Mouse (Mus musculus) kidney, embryonic 14.5 days (tissue): ENCODE data around the gene Fam71e1. TPM values are rescaled to one million over a fixed set of nuclear protein-coding genes. Genes with fewer than 3 reads are reported as not detected.

Experiments used
- ATAC-seq: fragments of 200-750 bp; cut with Nextera tagmentation; 2 replicates; pipeline ENCODE4 v1.8.0; 2017; ENCODE audit warnings: moderate number of reproducible peaks, mild to moderate bottlenecking, moderate TSS enrichment, moderate library complexity; ENCODE audit not compliant: low FRiP score, low TSS enrichment
- H3K27ac ChIP-seq: fragments of 300-500 bp; sonication (generic); 2 replicates; pipeline ENCODE4 v1.5.1; 2014; ENCODE audit warnings: low read depth, mild to moderate bottlenecking, low read length, moderate library complexity, mixed read lengths
- H3K27me3 ChIP-seq: fragments of 300-500 bp; sonication (generic); 2 replicates; pipeline ENCODE4 v1.6.1; 2014; ENCODE audit warnings: mild to moderate bottlenecking, low read length; ENCODE audit not compliant: control insufficient read depth, insufficient read depth
- H3K36me3 ChIP-seq: fragments of 300-500 bp; sonication (generic); 2 replicates; pipeline ENCODE4 v1.6.1; 2014; ENCODE audit warnings: low read length, mixed read lengths; ENCODE audit not compliant: control insufficient read depth, insufficient read depth
- H3K4me1 ChIP-seq: fragments of 300-500 bp; sonication (generic); 2 replicates; pipeline ENCODE4 v1.6.1; 2014; ENCODE audit warnings: low read length, mixed read lengths; ENCODE audit not compliant: control insufficient read depth, insufficient read depth
- H3K4me2 ChIP-seq: fragments of 300-500 bp; sonication (generic); replicated peaks from 2 replicates; pipeline ENCODE4 v1.6.1; 2014; ENCODE audit warnings: low read depth, mild to moderate bottlenecking, low read length
- H3K4me3 ChIP-seq: fragments of 300-500 bp; sonication (generic); 2 replicates; pipeline ENCODE4 v1.5.1; 2014; ENCODE audit warnings: mild to moderate bottlenecking, low read length
- H3K9ac ChIP-seq: fragments of 300-500 bp; sonication (generic); 2 replicates; pipeline ENCODE4 v1.6.1; 2014; ENCODE audit warnings: low read depth, mild to moderate bottlenecking, low read length, moderate library complexity
- H3K9me3 ChIP-seq: fragments of 300-500 bp; sonication (generic); 2 replicates; pipeline ENCODE4 v1.6.1; 2016; ENCODE audit warnings: low read length; ENCODE audit not compliant: control insufficient read depth
- WGBS: fragments of 180-500 bp; shearing (Covaris S2); extraction: QIAGEN DNeasy Blood & Tissue Kit; methylation state at CpG from one replicate; pipeline ENCODE4 v1.1.7; 2014; 5-methylcytosine and 5-hydroxymethylcytosine counted together
- polyA plus RNA-seq: library from polyadenylated mRNA; unstranded; fragments of >200 nt; fragmentation: Nextera tagmentation; extraction: Ambion mirVana; gene quantifications from 2 replicates; pipeline ENCODE4 v1.2.1, GENCODE M21; 2014

Gene Fam71e1
- polyA plus RNA-seq, 1 experiment from 2014 or later = 16.6 TPM

DNA sequence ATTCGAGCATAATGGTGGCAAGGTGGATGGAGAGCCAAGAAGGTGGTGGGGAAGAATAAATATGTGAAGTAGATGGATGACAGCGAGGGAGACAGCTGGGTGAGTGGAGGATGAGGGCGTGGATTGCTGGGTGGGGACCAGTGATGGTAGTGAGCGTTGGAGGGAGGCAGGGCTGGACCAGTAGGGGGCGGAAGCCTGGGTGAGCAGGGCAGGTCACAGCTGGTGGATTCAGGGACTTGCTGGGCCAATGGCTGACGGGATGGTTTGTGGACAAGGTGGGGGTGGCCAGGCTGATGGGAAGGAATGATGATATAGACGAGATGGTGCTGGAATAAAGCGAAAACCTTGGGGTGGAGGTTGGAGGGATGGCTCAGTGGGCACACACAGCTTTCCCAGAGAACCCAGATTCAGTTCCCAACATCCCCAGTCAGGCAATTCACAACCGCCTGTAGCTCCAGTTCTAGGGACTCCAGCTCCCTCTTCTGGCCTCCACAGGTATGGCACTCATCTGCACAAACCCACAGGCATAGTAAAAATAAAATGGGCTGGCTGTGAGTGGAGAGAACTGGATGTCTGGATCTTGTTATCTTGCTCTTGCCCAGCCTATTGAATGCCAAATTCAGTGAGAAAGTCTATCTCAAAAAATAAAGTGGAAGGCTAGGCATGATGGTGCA, 23.0 kb downstream of the Fam71e1 start:
- WGBS = 69% methylated on average over 9 of the region's 9 CpGs
- H3K27me3 ChIP-seq = peaks cover 21% of the 10 kb centered on the region
- no peak overlapping the region for H3K9ac ChIP-seq

DNA sequence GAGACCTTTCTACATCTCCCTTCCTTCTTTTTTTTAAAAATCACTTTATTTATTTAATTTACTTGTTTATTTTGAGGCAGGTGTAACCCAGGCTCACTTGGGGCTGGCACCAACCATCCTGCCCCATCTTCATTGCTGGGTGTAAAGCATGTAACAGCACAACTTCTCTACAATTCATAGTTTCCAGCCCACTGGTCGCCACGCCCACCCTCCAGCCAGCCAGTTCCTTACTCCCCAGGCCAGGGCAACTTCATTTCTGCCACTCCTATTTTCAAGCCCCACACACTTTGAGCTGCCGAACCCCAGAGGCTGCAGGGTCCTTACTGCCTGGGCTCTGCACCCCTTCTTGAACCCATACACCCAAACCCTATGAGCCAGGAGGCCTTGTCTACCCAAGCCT, 24.6 kb downstream of the Fam71e1 start:
- no peak overlapping the region for H3K9ac ChIP-seq
- WGBS = 73% methylated on average over 3 of the region's 3 CpGs
- no peaks in the 10 kb centered on the region; the same call in 1 of the 2 replicates for H3K4me1 ChIP-seq
- no peak for ATAC-seq
- H3K27me3 ChIP-seq = peaks cover 25% of the 10 kb centered on the region
- H3K4me3 ChIP-seq = no peak overlapping the region
- no peaks in the 10 kb centered on the region for H3K36me3 ChIP-seq
- H3K4me2 ChIP-seq = no peak overlapping the region
- no peak overlapping the region for H3K27ac ChIP-seq
- H3K9me3 ChIP-seq = no peaks in the 10 kb centered on the region

More for the DNA sequence above, 23.0 kb downstream of the Fam71e1 start:
- H3K4me3 ChIP-seq = no peak overlapping the region
- H3K4me1 ChIP-seq = no peaks in the 10 kb centered on the region
- no peaks in the 10 kb centered on the region for H3K36me3 ChIP-seq
- no peak overlapping the region for H3K27ac ChIP-seq
- no peak overlapping the region for H3K4me2 ChIP-seq
- no peaks in the 10 kb centered on the region for H3K9me3 ChIP-seq
- ATAC-seq = no peak

DNA sequence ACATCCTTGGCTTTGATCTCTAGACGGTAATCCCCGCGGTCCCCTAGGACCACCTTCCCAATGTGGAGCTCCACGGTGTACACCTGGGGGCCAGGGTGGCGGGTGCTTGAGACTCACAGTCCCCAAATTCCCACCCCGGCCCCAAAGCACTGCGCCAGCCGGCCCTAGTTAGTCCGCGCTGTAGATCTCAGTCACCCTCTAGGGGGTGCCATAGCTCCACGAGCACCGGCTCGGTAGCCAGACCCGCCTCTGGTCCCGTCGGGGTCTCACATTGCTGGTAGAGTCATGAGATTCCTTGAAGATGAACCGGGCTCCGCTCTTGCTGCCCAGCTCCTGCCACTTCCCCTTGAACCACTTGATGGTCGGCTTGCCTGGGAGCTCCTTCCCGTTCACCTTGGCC, 25.3 kb downstream of the Fam71e1 start:
- no peaks in the 10 kb centered on the region for H3K9me3 ChIP-seq
- H3K4me2 ChIP-seq = peak overlapping the region; percentile 31
- ATAC-seq = no peak
- no peaks in the 10 kb centered on the region for H3K36me3 ChIP-seq
- peaks cover 25% of the 10 kb centered on the region for H3K27me3 ChIP-seq
- H3K9ac ChIP-seq = no peak overlapping the region
- H3K27ac ChIP-seq = no peak overlapping the region
- no peak overlapping the region for H3K4me3 ChIP-seq
- no peaks in the 10 kb centered on the region; the same call in 1 of the 2 replicates for H3K4me1 ChIP-seq
- WGBS = 3% methylated on average over 20 of the region's 20 CpGs

DNA sequence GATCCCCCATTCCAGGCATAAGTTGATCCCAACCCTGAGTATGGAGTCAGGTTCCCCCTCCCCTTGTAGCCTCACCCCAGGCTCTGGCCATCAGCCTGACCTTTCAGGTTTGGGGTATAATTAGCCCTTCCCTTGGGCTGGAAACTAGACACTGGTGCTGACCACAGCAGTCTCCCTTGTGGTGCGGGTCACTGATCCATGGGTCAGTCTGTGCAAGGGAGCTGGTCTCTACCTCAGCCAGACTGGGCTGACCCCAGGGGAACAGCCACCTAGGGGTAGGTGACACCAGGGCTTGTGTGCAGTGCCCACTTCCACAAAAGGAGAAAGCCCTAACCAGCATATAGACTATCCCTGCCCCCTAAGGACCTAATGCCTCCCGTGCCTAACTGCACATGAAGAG, 26.7 kb downstream of the Fam71e1 start:
- Histone ChIP-seq H3K27ac (no peak overlapping the region), H3K9me3 (no peaks in the 10 kb centered on the region), H3K4me2 (no peak overlapping the region), H3K36me3 (no peaks in the 10 kb centered on the region), H3K9ac (no peak overlapping the region), H3K4me1 (peaks cover 5% of the 10 kb centered on the region; the same call in 1 of the 2 replicates), H3K27me3 (peaks cover 29% of the 10 kb centered on the region), H3K4me3 (no peak overlapping the region)
- 82% methylated on average over 2 of the region's 2 CpGs for WGBS
- ATAC-seq = no peak

DNA sequence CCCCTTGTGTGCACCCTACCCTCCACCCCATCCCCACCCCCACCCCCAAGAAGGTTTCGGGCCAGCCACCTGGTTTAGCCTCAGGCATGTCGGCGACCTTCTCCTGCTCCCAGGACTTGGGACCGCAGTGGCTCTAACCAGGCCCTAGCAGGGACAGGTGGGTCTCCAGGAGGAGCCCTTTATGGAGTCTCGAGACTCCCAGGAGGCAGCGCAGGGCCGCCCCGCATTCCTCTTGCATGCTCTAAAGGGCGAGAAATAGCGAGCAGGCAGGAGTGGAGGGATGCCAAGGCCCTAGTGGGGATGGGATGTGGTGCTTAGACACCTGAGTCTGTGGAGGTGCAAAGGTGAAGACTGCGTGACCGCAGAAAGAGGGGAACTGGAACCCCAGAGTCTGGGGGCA, 28.1 kb downstream of the Fam71e1 start, which contains the start of gene Mybpc2:
Gene Mybpc2 (minus strand): TSS at position 155 of the 400 bp plus-strand sequence.
- peak within 1 kb of the TSS; percentile 22; the same call in 1 of the 2 replicates for H3K4me2 ChIP-seq
- no peak within 1 kb of the TSS; the same call in 1 of the 2 replicates for H3K9ac ChIP-seq
- ATAC-seq = no peak
- H3K4me1 ChIP-seq = peaks cover 6% of the 10 kb centered on the region; the same call in 1 of the 2 replicates
- H3K27ac ChIP-seq = no peak within 1 kb of the TSS
- no peaks in the 10 kb centered on the region for H3K36me3 ChIP-seq
- no peaks in the 10 kb centered on the region for H3K9me3 ChIP-seq
- H3K27me3 ChIP-seq = peaks cover 32% of the 10 kb centered on the region
- no peak within 1 kb of the TSS for H3K4me3 ChIP-seq
- WGBS = 30% methylated on average over 12 of the region's 12 CpGs

DNA sequence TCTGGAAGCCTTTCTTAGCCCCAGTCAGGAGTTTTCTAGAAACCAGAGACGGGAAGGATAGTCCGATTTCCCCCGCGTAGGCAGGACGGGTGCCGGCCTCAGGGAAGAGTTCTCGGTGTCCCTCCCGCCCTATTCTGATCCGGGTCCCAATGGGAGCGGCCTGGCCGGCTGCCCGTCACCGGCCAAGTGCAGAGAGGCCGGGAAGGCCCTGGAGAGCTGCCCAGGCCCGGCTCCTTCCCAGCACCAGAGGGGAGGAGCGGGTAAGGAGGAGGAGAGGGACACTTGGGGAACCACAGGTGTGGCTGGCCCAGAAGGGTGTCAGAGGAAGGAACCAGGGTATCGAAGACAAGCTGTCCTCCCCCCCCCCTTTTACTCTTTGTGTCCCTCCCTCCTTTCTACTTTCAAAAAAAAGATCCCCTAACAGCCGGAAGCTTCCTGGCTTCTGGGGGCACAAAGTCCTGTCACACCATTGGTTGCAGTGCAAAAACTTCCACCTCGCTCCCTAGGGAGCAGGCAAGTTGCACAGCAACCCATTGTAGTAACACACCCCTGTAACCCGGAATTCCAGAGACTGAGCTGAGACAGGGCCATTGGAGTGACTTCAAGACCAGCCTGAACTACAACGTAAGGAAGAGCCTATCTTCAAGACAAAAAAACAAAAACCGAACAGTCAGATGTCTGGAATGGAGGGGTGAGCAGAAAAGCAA, 28.9 kb downstream of the Fam71e1 start:
- H3K27ac ChIP-seq = no peak overlapping the region
- H3K36me3 ChIP-seq = no peaks in the 10 kb centered on the region
- no peaks in the 10 kb centered on the region for H3K9me3 ChIP-seq
- peaks cover 6% of the 10 kb centered on the region; the same call in 1 of the 2 replicates for H3K4me1 ChIP-seq
- no peak overlapping the region for H3K4me3 ChIP-seq
- WGBS = 15% methylated on average over 22 of the region's 22 CpGs
- ATAC-seq = no peak
- H3K4me2 ChIP-seq = peak overlapping the region; percentile 22; the same call in 1 of the 2 replicates
- H3K9ac ChIP-seq = no peak overlapping the region; the same call in 1 of the 2 replicates
- H3K27me3 ChIP-seq = peaks cover 32% of the 10 kb centered on the region

DNA sequence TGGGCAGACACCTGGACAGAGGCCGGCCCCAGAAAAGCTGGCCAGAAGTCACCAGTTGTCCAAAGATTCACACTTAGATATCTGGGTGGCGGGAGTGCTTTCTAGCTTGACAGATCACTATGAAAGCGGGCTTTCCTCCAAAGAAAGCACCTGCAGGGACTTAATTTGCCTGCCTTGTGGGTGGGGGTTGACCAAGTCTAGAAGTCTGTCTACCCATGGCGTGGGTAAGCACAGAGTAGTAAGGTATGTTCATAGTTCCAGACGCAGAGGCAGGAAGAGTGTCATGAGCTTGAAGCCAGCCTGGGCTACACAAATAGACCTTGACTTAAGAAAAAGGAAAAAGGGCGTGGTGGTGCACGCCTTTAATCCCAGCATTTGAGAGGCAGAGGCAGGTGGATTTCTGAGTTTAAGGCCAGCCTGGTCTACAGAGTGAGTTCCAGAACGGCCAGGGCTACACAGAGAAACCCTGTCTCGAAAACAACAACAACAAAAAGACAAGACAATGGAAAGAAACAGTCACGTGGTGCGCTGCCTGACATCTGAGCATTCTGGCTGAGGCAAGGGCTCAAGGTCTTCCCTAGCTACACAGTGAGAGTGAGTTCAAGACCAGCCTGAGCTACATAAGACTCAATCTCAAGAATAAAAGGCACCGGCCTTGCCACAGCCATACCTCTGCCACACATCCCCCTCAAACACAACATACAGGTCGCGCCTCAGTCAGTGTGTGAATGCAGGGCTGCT, 30.2 kb downstream of the Fam71e1 start:
- H3K9me3 ChIP-seq = no peaks in the 10 kb centered on the region
- H3K9ac ChIP-seq = no peak overlapping the region
- H3K4me1 ChIP-seq = peaks cover 6% of the 10 kb centered on the region; the same call in 1 of the 2 replicates
- no peak overlapping the region for H3K4me3 ChIP-seq
- H3K27me3 ChIP-seq = peaks cover 29% of the 10 kb centered on the region
- no peaks in the 10 kb centered on the region for H3K36me3 ChIP-seq
- 87% methylated on average over 14 of the region's 14 CpGs for WGBS
- H3K27ac ChIP-seq = no peak overlapping the region
- H3K4me2 ChIP-seq = no peak overlapping the region
- ATAC-seq = no peak

DNA sequence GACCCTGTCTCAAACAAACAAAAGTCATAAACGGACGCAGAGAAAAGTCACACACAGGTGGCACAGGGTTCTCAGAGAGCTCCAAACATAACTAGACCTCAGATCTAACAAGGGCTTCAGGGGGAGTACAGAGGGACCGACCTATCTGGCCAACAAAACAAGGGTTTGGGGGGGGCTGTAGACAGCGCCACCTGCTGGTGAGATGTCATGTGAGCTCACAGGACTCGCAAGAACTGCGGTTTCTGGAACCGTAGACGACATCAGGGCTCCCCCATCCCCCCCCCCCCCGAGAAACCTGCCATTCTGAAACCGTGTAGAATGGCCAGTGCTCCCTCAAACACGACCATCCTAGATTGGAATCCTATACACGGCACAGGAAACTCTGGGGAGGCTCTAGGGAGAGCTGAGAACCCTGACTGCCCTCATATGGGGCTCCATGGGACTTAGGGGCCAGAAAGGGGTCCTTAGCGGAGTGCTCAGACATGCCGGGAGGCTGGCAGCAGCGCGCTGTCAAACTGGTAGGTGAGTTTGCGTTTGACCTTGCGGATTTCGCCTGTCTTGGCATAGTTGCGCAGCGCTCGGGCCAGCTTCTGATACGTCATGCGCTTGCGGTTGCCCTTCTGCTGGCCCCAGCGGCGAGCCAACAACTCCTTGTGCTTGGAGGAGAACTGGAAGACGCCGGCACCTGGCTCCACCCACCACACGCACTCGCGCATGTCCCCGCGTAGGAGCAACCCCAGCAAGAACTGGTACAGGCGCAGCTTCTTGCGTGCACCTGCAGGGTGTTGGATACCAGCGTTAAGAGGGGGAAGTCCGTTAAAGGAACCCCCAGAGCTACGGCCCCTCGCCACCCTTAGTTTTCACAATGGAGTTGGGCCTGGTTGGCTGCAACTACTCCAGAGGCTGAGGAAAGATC, 31.4 kb downstream of the Fam71e1 start:
- ATAC-seq = peak; percentile 54
- Histone ChIP-seq H3K27me3 (peaks cover 22% of the 10 kb centered on the region), H3K4me3 (peak overlapping the region; percentile 38), H3K4me1 (peaks cover 6% of the 10 kb centered on the region; the same call in 1 of the 2 replicates), H3K9me3 (no peaks in the 10 kb centered on the region), H3K4me2 (peak overlapping the region; percentile 74), H3K36me3 (peaks cover 4% of the 10 kb centered on the region; the same call in 1 of the 2 replicates), H3K9ac (peak overlapping the region; percentile 50), H3K27ac (no peak overlapping the region)
- whole genome bisulfite sequencing = 5% methylated on average over 40 of the region's 40 CpGs
